Mouse (Mus musculus) cerebellum, adult 2 months (tissue): ENCODE data around the gene Pfdn5. TPM values are rescaled to one million over a fixed set of nuclear protein-coding genes. Genes with fewer than 3 reads are reported as not detected.

Experiments used
- DNase-seq, 2 experiments: peaks; one replicate each; pipeline ENCODE4 v3.0.0; 2021
- H3K27ac ChIP-seq: fragments of 200-500 bp; 2 replicates; pipeline ENCODE4 v1.5.1; 2012; ENCODE audit warnings: low read length, control low read depth, inconsistent platforms; ENCODE audit not compliant: insufficient read depth
- H3K27me3 ChIP-seq: fragments of 200-500 bp; 2 replicates; pipeline ENCODE4 v1.6.1; 2012; ENCODE audit warnings: inconsistent platforms, mild to moderate bottlenecking, low read length, moderate library complexity; ENCODE audit not compliant: control insufficient read depth, insufficient read depth
- H3K4me1 ChIP-seq: fragments of 200-500 bp; 2 replicates; pipeline ENCODE4 v1.6.1; 2011; ENCODE audit warnings: low read length; ENCODE audit not compliant: control insufficient read depth, insufficient read depth
- H3K4me3 ChIP-seq: fragments of 200-500 bp; replicated peaks from 2 replicates; pipeline ENCODE3; 2011; ENCODE audit warnings: mild to moderate bottlenecking, low read depth, low read length, control low read depth; ENCODE audit not compliant: insufficient read depth
- CTCF ChIP-seq: fragments of 200-500 bp; IDR thresholded peaks from 2 replicates; pipeline ENCODE4 v1.5.1; 2011; ENCODE audit warnings: low read depth, mild to moderate bottlenecking, control low read depth, low read length, moderate library complexity, borderline replicate concordance; ENCODE audit not compliant: insufficient read depth
- POLR2A ChIP-seq: fragments of 200-500 bp; IDR thresholded peaks from 2 replicates; pipeline ENCODE4 v1.6.1; 2011; ENCODE audit warnings: low read length, control low read depth, borderline replicate concordance; ENCODE audit not compliant: insufficient read depth
- WGBS: fragments of 180-500 bp; shearing (Covaris S2); methylation state at CpG from one replicate; pipeline ENCODE4 v1.1.7; 2018; 5-methylcytosine and 5-hydroxymethylcytosine counted together
- polyA plus RNA-seq: library from polyadenylated mRNA; depleted of rRNA; stranded (reverse); fragments of >200 nt; gene quantifications from 2 replicates; pipeline ENCODE4 v1.2.3, GENCODE M21; 2012

Pfdn5 gene
- polyA plus RNA-seq, 1 experiment: 360 TPM

GRCm38 (mm10) chr15:102287395-102287794 is 38.5 kb upstream of the Pfdn5 start:
- Histone ChIP-seq H3K27ac (no peak overlapping the region), H3K27me3 (no peaks in the 10 kb centered on the region), H3K4me1 (no peaks in the 10 kb centered on the region), H3K4me3 (no peak overlapping the region)
- peak; percentile 46; the same call in 1 of the 2 replicates for TF ChIP-seq CTCF
- TF ChIP-seq POLR2A: no peak
- peak in 1 of 2 experiments; percentile 42 for DNase-seq

DNA sequence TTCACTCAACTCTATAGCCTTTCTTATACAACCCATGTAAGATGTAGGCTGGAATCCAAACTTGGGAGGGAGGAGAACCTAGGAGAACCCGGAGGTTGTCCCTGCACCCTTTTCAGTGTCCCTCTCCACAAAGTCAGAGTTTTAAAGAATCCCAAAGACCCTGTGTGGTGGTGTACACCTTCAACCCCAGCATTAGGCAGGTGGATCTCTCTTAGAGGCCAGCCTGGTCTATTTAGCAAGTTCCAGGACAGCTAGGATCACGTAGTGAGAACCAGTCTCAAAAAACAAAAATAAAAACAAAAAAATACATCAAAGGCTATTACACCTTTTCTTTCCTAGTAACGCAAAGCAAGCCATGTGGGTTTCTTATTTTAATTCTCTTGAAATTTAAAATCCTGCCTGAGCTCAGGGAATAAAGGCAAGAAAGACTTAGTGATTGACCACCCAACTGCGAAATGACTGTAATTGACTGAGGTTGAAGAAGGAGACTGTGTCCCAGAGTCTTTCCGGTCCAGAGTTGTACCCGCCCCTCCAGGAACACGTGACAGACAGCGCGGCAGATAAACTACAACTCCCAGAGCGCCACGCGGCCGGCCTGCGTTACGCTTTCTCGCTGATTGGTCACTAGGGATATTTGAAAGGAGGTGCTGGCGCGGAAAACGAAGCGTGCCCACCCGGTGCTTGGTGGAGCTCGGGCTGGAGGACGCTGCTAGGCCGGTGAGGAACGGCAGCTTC is 30.1 kb upstream of the Pfdn5 start, which contains the start of gene Espl1:
Espl1 (plus strand) TSS at position 634 of the 735 bp plus-strand sequence.
- WGBS: 6% methylated on average over 25 of the region's 25 CpGs

GRCm38 (mm10) chr15:102296368-102297006 is 29.4 kb upstream of the Pfdn5 start:
- H3K4me3 ChIP-seq: peak overlapping the region; percentile 70
- H3K27me3 ChIP-seq: no peaks in the 10 kb centered on the region
- WGBS: 5% methylated on average over 24 of the region's 24 CpGs
- no peak for TF ChIP-seq CTCF
- no peak for TF ChIP-seq POLR2A
- H3K27ac ChIP-seq: no peak overlapping the region
- no peaks in the 10 kb centered on the region for H3K4me1 ChIP-seq
- DNase-seq: no peak

More for the DNA sequence above, 30.1 kb upstream of the Pfdn5 start, which contains the start of gene Espl1:
- H3K27ac ChIP-seq: no peak within 1 kb of the TSS
- TF ChIP-seq CTCF (no peak), POLR2A (peak; percentile 82; the same call in 1 of the 2 replicates)
- no peaks in the 10 kb centered on the region for H3K4me1 ChIP-seq
- no peaks in the 10 kb centered on the region for H3K27me3 ChIP-seq
- DNase-seq: peak; percentile 92 to 93
- H3K4me3 ChIP-seq: peak within 1 kb of the TSS; percentile 70

DNA sequence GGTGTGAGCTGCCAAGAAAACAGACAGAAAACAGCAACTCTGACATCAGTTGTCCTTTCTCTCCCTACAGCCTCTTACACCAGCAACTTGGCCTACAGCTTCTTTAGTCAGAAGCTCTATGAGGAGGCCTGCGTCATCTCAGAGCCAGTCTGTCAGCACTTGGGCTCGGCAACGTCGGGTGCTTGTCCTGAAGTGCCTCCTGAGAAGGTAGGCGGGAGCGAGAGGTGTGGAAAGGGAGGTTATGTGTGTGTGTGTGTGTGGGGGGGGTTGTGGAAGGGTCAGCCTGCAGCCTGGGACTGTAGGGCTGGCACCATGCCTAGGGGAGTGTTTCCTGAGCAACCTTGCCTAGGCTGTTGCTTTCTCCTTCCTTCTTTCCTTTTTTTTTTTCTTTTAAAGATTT is 23.4 kb upstream of the Pfdn5 start:
- no peak for DNase-seq
- no peak overlapping the region for H3K4me3 ChIP-seq
- no peaks in the 10 kb centered on the region for H3K27me3 ChIP-seq
- TF ChIP-seq POLR2A (no peak), CTCF (no peak)
- H3K27ac ChIP-seq: no peak overlapping the region
- WGBS: 84% methylated on average over 6 of the region's 6 CpGs
- H3K4me1 ChIP-seq: no peaks in the 10 kb centered on the region

GRCm38 (mm10) chr15:102308717-102309116 is 17.2 kb upstream of the Pfdn5 start:
- Histone ChIP-seq H3K27me3 (no peaks in the 10 kb centered on the region), H3K27ac (no peak overlapping the region), H3K4me3 (no peak overlapping the region), H3K4me1 (no peaks in the 10 kb centered on the region)
- no peak for DNase-seq
- TF ChIP-seq CTCF (no peak), POLR2A (no peak)
- WGBS: 82% methylated on average over 9 of the region's 9 CpGs

DNA sequence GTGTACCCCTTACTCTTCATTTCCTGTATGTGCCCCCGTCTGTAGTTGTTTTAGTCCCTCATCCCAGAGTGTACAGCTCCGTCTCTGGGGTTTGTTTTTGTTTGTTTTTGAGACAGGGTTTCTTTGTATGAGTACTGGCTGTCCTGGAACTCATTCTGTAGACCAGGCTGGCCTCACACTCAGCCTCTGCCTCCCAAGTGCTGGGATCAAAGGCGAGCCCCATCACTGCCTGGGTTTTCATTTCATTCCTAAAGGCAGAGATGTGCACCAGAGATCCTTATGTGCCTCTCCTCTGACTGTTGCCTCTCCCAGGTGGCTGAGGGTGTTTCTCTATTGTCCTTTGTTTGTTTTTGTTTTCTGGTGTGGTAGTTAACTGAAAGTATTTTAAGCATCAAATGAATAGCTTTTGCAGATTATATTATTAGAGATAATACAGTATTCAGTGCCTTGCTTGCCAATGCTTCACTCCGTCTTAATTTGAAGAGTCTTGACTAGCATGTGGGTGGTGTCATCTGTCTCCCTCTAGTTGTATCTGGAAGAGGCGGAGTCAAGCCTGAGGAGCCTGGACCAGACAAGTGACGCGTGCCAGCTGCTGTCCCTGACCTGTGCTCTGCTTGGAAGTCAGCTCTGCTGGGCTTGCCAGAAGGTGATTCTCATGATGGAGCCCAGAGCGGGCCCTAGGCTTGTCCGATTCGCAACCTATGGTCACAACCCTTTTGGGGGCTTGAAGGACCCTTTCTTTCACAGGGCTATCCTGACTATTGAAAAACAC is 15.7 kb upstream of the Pfdn5 start:
- no peaks in the 10 kb centered on the region for H3K27me3 ChIP-seq
- TF ChIP-seq CTCF (no peak), POLR2A (no peak)
- H3K4me3 ChIP-seq: no peak overlapping the region
- no peak for DNase-seq
- H3K27ac ChIP-seq: no peak overlapping the region
- no peaks in the 10 kb centered on the region for H3K4me1 ChIP-seq
- 70% methylated on average over 10 of the region's 10 CpGs for WGBS

DNA sequence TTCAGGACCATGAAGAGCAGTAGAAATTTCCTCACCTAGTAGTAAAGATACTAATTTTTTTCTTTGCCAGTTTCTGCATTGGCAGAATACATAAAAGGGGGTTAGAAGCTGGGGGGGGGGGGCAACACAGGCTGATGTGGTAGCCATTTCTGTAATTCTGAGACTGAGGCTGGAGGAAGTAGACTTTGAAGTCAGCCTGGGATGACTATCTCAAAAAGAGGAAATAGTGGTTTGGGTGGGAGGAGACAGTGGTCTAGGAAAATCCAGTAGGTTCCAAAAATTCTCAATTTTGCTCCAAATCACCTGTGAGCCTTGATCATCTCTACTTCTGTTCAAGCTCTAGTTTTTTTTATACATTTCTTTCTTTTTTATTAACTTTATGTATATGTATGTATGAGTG is 14.4 kb upstream of the Pfdn5 start:
- no peak for DNase-seq
- no peaks in the 10 kb centered on the region for H3K4me1 ChIP-seq
- TF ChIP-seq CTCF: no peak
- TF ChIP-seq POLR2A: no peak
- H3K4me3 ChIP-seq: no peak overlapping the region
- no peak overlapping the region for H3K27ac ChIP-seq
- H3K27me3 ChIP-seq: no peaks in the 10 kb centered on the region
